Mouse (Mus musculus): ENCODE results near the gene Tktl1.
"Not testable (repeated sequence)": the region's sequence is repeated elsewhere in the genome, so short reads cannot be mapped to it uniquely, and the experiment has no call there.

Tktl1 gene

DNA sequence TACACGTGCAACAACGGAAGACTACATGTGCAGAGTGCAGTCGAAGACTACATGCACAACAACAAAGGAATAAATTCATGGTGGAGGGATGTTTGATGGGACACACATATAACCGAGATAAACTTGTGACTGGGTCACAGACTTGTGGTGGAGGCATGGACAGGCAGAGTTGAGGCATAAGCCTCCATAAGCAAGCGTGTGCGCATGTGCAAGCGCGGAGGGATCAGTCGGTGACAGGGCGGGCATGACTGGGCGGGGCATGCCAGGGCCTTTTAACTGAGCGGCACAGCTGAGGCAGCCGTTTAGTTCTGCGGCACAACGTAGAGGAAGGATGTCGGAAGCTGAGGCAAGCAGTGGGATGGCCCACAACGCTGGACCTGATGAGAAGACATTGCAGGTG is at the start of gene Tktl1:
Gene Tktl1 (plus strand): TSS at position 301 of the 400 bp plus-strand sequence.
- DNase-seq (ENCODE audit: low read depth, low spot score): no peak

- not testable (repeated sequence) for DNase-seq (ENCODE audit: low read depth, low spot score)
These were observed 41.8 kb upstream of the Tktl1 start, which contains the start of gene Mecp2 for GRCm38 (mm10) chrX:74135263-74135662. TSS of gene Mecp2 (minus strand) at chrX:74135363.

- DNase-seq (ENCODE audit: low read depth, low spot score): no peak
These were observed 9.3 kb upstream of the Tktl1 start, which contains the start of gene Tex28 for GRCm38 (mm10) chrX:74167738-74168137. TSS of gene Tex28 (minus strand) at chrX:74167838.

DNA sequence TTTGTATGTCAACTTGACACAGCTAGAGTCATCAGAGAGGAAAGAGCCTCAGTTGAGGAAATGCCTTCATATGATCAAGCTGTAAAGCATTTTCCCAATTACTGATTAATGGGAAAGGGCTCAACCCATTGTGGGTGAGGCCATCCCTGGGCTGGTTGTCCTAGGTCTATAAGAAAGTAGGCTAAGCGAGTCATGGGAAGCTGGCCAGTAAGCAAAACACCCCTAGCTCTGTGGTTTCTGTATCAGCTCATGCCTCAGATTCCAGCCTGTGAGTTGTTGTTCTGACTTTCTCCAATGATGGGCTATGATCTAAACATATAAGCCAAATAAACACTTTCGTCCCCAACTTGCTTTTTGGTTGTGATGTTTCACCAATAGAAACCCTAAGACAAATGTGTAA is 26.5 kb downstream of the Tktl1 start:
- no peak for DNase-seq (ENCODE audit: low read depth, low spot score)

DNA sequence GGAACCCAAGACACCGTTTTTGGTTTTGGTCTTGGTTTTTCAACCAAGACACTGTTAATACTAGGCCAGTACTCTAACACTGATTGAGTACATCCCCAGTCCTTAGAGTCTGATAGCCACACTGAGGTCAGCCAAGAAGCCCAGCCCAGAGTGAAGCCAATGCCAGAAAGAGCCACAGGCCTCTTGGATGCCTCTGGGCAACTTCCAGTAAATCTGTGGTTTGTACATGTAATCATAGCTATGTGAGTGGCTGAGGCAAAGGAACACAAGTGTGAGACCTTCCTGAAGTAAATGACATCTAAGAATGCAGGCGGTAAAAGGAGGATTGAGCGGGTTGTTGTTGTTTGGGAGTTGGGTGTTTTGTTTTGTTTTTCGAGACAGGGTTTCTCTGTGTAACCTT is 41.4 kb downstream of the Tktl1 start:
- no peak for DNase-seq (ENCODE audit: low read depth, low spot score)

DNA sequence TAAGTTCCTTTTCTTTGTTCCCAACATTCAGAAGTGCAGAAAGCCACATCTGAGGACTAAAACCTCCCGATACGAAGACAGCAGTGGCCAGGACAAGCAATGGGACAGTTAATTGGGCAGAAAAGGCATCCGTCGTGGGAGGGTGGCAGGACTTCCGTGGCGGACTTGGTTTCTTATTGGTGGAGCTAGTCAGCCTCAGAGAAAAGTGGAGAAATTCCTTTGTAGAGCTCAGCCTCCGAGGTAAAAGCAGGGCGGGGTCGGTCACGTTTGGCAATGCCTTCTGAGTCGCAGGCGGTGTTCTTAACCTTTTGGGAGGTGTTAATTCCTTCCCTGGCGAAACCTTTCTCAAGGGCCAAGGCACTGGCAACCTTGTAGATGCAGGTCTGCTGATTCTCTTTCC is 42.4 kb downstream of the Tktl1 start:
- DNase-seq (ENCODE audit: low read depth, low spot score): no peak

DNA sequence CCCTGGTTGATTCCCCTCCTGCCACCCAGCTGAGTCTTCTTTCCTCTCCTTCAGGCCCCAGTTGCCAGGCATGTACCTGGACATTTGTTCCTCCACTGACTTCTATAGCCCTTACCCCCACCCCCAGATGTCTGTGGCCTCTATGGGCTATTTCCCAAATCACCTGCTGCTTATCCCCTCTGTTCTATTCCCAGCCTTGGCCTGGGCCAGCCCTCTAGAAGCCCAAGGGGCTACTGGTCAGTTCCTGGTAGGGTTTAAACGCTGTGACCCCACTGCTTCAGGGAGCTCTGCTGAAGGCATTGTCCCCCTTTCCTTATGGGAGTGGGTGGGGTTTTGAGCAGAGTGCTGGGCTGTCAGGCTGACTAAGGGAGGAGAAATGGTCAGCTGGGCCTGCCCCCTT is 43.0 kb downstream of the Tktl1 start:
- DNase-seq (ENCODE audit: low read depth, low spot score): not testable (repeated sequence)

GRCm38 (mm10) chrX:74230038-74230437 is 53.0 kb downstream of the Tktl1 start:
- DNase-seq (ENCODE audit: low read depth, low spot score): no peak

DNA sequence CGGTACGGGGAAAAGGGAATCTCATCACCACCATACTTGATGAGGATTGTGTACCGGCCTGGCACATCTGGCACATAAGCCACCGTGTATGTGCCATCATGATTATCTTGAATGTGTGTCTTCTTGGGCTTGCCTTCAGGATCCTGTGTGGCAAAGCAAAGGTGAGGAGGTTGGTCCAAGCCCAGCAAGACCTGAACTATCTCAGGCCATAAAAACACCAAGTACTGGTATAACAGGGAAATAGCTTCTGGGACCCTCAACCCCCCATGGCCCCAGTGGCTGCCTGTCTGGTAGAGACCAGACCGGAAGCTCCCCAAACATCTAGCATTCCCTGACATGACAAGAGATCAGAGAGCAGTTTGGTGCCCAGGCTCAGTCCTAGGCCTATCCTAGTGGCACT is 56.1 kb downstream of the Tktl1 start:
- no peak for DNase-seq (ENCODE audit: low read depth, low spot score)

GRCm38 (mm10) chrX:74240332-74240731 is 63.3 kb downstream of the Tktl1 start:
- no peak for DNase-seq (ENCODE audit: low read depth, low spot score)

- peak; percentile 31 for DNase-seq (ENCODE audit: low read depth, low spot score)
These were observed 66.3 kb downstream of the Tktl1 start for GRCm38 (mm10) chrX:74243396-74243795.

DNA sequence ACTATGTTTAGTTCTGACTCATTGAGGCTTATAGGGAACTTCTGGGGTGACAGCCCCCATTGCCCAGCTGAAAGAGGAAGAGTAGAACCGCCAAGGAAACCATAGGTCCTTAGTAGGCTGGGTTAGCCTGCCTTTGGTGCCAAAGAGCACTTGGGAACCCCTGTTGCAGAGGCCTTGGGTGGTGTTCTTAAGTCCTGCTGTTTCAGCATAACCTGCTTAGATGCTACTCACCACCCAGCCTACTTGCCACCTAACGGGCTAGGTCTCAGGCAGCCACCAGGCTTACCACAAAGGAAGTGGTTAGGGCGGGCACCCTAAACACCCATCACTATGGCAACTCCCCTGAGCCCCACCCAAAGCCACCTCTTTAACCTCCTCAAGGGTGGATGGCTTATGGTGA is 66.7 kb downstream of the Tktl1 start:
- DNase-seq (ENCODE audit: low read depth, low spot score): peak; percentile 43

GRCm38 (mm10) chrX:74244614-74245083 is 67.6 kb downstream of the Tktl1 start:
- peak; percentile 80 for DNase-seq (ENCODE audit: low read depth, low spot score)

DNA sequence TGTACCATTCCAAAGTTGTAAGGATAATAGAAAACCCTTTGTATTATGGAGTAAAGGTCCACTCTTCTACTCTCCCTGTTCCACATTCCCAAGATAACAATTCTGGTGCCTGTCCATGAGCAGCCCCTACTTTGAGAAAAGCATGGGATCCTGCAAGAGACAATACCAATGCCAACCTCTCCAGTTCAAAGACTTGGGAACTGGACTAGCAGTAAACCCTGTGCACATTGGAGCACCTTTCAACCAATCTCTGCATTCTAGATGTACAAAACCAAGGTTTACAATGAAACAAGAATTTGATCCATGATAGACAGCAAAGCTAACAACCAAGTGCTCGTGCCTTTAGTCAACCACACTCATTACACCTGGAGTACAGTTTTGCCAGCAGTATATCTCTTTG is 68.0 kb downstream of the Tktl1 start:
- DNase-seq (ENCODE audit: low read depth, low spot score): no peak

- DNase-seq (ENCODE audit: low read depth, low spot score): peak; percentile 73
These were observed 68.6 kb downstream of the Tktl1 start for GRCm38 (mm10) chrX:74245687-74246086.

DNA sequence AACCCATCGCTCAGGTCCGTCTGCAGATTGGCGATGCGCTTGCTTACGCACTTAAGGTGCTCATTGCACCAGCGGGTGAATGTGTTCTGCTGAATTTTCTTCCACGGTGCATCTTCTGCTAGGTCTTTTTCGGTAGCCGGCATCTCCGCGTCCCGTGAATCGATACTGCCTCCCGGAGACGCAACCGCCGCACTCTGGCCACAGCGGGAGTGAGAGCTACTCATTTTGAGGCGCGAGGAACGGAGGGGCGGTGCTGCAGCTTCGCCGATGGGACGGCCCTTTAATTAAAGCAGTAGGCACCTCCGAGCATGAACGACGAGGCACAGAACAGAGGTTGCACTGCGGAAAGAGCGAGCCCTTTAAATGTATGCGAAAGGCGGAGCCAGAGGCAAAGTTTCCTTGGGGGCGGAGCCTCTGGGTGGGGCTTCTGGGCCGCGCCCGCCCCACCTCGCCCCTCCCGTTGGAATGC is 69.2 kb downstream of the Tktl1 start:
- DNase-seq (ENCODE audit: low read depth, low spot score): peak; percentile 91

DNA sequence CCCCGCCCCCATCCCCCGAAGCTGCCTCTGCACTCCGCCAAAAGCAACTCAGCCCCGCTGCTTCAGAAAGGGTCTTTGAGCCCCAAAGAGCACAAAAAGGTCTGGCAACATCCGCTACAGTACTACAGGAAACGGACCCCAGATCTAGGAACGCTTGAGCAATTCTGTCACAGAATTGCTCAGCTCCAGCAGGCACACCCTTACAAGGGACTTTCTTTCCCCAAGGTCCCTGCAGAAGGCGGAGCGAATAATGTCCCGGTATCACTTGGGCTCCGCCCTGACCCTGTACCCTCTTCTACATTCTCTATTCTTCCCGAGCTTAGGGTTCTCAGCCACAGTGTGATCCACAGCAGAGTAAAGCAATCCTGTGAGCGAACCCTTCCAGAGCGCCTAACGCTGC is 69.6 kb downstream of the Tktl1 start:
- DNase-seq (ENCODE audit: low read depth, low spot score): peak; percentile 39

GRCm38 (mm10) chrX:74248651-74249050 is 71.6 kb downstream of the Tktl1 start:
- DNase-seq (ENCODE audit: low read depth, low spot score): no peak

DNA sequence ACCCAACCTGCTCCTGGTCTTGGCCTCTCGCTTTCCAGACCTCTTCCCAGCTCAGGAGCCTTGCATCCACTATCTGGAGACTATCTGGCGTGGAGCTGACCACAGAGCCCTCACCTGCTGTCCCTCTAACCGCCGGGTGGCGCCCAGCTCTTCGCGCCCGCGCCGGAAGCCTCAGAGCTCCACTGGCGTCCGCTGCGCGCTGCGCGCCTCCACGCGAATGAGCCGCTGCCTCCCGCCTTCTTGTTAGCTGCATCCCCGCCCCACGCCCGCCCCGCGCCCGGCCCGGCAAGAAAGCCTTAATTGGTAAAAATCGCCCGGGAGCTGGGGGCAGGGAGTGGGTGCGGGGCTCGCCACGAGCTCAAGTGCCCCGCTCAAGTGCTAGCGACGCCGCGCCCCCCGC is 72.6 kb downstream of the Tktl1 start, which contains the start of gene Flna:
Gene Flna (minus strand): TSS at position 206 of the 400 bp plus-strand sequence.
- DNase-seq (ENCODE audit: low read depth, low spot score): no peak

- DNase-seq (ENCODE audit: low read depth, low spot score): peak; percentile 91
These were observed 77.3 kb downstream of the Tktl1 start, which contains the start of gene Emd for GRCm38 (mm10) chrX:74254153-74254887. TSS of gene Emd (plus strand) at chrX:74254687.

GRCm38 (mm10) chrX:74254888-74255565 is 78.0 kb downstream of the Tktl1 start:
- DNase-seq (ENCODE audit: low read depth, low spot score): no peak

- DNase-seq (ENCODE audit: low read depth, low spot score): no peak
These were observed 80.7 kb downstream of the Tktl1 start for GRCm38 (mm10) chrX:74257746-74258145.

All from skeletal muscle tissue, adult 2 months (tissue).